Mouse (Mus musculus) MEL (cell line): ENCODE results near the gene Eaf1.

ENCODE experiments used
- CHD2 ChIP-seq: IDR thresholded peaks from 2 replicates; pipeline ENCODE4 v1.6.1; 2011; ENCODE audit warnings: low read length, improper control_type of control experiment
- CTCF ChIP-seq, 3 experiments: IDR thresholded peaks in 2 of 3; conservative IDR thresholded peaks in 1 of 3; 2 replicates each; pipeline ENCODE4 v1.5.1; 2011 to 2012; ENCODE audit warnings: low read length in 3 of 3, low read depth in 2 of 3, mild to moderate bottlenecking in 2 of 3, improper control_type of control experiment in 1 of 3, inconsistent platforms in 1 of 3, mixed read lengths in 1 of 3, moderate library complexity in 1 of 3; ENCODE audit not compliant: control insufficient read depth in 1 of 3, insufficient read depth in 1 of 3, poor library complexity in 1 of 3, severe bottlenecking in 1 of 3
- HCFC1 ChIP-seq: IDR thresholded peaks from 2 replicates; pipeline ENCODE4 v1.6.1; 2012; ENCODE audit warnings: low read depth, mild to moderate bottlenecking, inconsistent platforms, low read length, improper control_type of control experiment, moderate library complexity
- JUND ChIP-seq: IDR thresholded peaks from 2 replicates; pipeline ENCODE4 v1.6.1; 2011; ENCODE audit warnings: low read depth, mild to moderate bottlenecking, improper control_type of control experiment, low read length
- KAT2A ChIP-seq: conservative IDR thresholded peaks from 2 replicates; pipeline ENCODE4 v1.6.1; 2012; ENCODE audit warnings: low read depth, low read length, improper control_type of control experiment, inconsistent platforms
- MYC ChIP-seq: IDR thresholded peaks from 2 replicates; pipeline ENCODE4 v1.6.1; 2011; ENCODE audit warnings: low read depth, mild to moderate bottlenecking, low read length, improper control_type of control experiment, moderate library complexity
- POLR2A ChIP-seq, 2 experiments: IDR thresholded peaks; 2 replicates each; pipeline ENCODE4 v1.6.1; 2011 to 2012; ENCODE audit warnings: low read length in 2 of 2, mild to moderate bottlenecking in 2 of 2, control low read depth in 1 of 2, improper control_type of control experiment in 1 of 2, low read depth in 1 of 2, moderate library complexity in 1 of 2; ENCODE audit not compliant: control insufficient read depth in 1 of 2, insufficient read depth in 1 of 2, poor library complexity in 1 of 2

DNA sequence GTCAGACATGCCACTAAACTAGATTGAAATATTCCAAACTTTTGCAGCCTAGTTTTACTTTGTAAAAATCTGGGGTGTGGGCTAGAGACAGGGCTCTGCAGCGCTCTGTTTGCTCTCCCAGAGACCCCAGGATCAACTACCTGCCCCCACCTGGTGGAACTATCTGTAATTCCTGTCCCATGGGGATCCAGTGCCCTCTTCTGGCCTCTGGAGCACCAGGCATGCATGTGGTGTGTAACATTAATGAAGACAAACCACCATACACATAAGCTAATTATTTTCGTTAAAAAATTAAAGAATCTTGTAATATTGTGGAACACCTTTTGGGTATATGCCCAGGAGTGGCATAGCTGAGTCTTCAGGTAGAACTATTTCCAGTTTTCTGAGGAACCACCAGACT is 20.9 kb upstream of the Eaf1 start:
- TF ChIP-seq MYC (no peak), JUND (no peak), CHD2 (no peak), CTCF (IDR thresholded peaks at IDR 0.05 in 2 of 3, conservative IDR thresholded peaks at IDR 0.05 in 1 of 3; ENCODE audit: control insufficient read depth in 1 of 3, insufficient read depth in 1 of 3, low read depth in 2 of 3, low read length in 3 of 3, poor library complexity in 1 of 3, severe bottlenecking in 1 of 3) (peak in 1 of 3 experiments; percentile 27; a peak in 2 of 6 replicates), KAT2A (no peak), POLR2A (IDR thresholded peaks at IDR 0.05; ENCODE audit: control insufficient read depth in 1 of 2, insufficient read depth in 1 of 2, low read depth in 1 of 2, low read length in 2 of 2, poor library complexity in 1 of 2) (no peak), HCFC1 (no peak)
